Mouse (Mus musculus) G1E (cell line): ENCODE data around the gene Evi2. TPM values are rescaled to one million over a fixed set of nuclear protein-coding genes. Genes with fewer than 3 reads are reported as not detected.

Experiments used
- ATAC-seq: 2 replicates; pipeline ENCODE4 v1.8.0; 2016; ENCODE audit warnings: mild to moderate bottlenecking; ENCODE audit not compliant: insufficient number of reproducible peaks, poor library complexity, low FRiP score, severe bottlenecking; ENCODE audit errors: extremely low read depth
- DNase-seq: peaks from one replicate; pipeline ENCODE4 v3.0.0; 2012; ENCODE audit warnings: low spot score
- H3K27me3 ChIP-seq: 2 replicates; pipeline ENCODE4 v1.6.1; 2012; ENCODE audit warnings: mild to moderate bottlenecking, low read length, inconsistent platforms; ENCODE audit not compliant: insufficient read depth
- H3K36me3 ChIP-seq: replicated peaks from 2 replicates; pipeline ENCODE3; 2012; ENCODE audit warnings: mild to moderate bottlenecking, inconsistent platforms
- H3K4me1 ChIP-seq: 2 replicates; pipeline ENCODE4 v1.6.1; 2012; ENCODE audit warnings: low read depth, low read length, inconsistent platforms, mixed read lengths; ENCODE audit not compliant: insufficient read depth
- H3K4me3 ChIP-seq: 2 replicates; pipeline ENCODE4 v1.5.1; 2012; ENCODE audit warnings: low read depth, mild to moderate bottlenecking, inconsistent platforms, low read length, moderate library complexity, mixed read lengths
- H3K9me3 ChIP-seq: replicated peaks from 2 replicates; pipeline ENCODE4 v1.6.1; 2012; ENCODE audit warnings: inconsistent platforms
- CTCF ChIP-seq: IDR thresholded peaks from 2 replicates; pipeline ENCODE4 v1.5.1; 2012; ENCODE audit warnings: low read depth, low read length, inconsistent platforms, mixed read lengths
- GATA1 ChIP-seq: IDR thresholded peaks from 2 replicates; pipeline ENCODE4 v1.6.1; 2012; ENCODE audit warnings: borderline replicate concordance, low read length, inconsistent platforms, mixed read lengths
- GATA2 ChIP-seq: IDR thresholded peaks from 2 replicates; pipeline ENCODE4 v1.6.1; 2012; ENCODE audit warnings: low read depth, low read length, inconsistent platforms, borderline replicate concordance
- POLR2AphosphoS5 ChIP-seq: IDR thresholded peaks from 2 replicates; pipeline ENCODE4 v1.6.1; 2012; ENCODE audit warnings: low read depth, low read length, inconsistent platforms; ENCODE audit not compliant: insufficient replicate concordance
- TAL1 ChIP-seq: conservative IDR thresholded peaks from 2 replicates; pipeline ENCODE4 v1.6.1; 2012; ENCODE audit warnings: low read depth, low read length, inconsistent platforms, mixed read lengths
- polyA plus RNA-seq: library from polyadenylated mRNA; stranded (reverse); fragments of >175 nt; gene quantifications from 2 replicates; pipeline ENCODE4 v1.2.3, GENCODE M21; 2012
- total RNA-seq, 2 experiments: library from RNA; stranded (forward) in 1 of 2; stranded (reverse) in 1 of 2; fragments of 200-1000 nt in 1 of 2; fragments of >200 nt in 1 of 2; fragmentation: Nextera tagmentation in 1 of 2; gene quantifications; 2 replicates each; pipeline ENCODE4 v1.2.3; 2014 to 2017

The Evi2 gene
- total and polyA plus RNA-seq, 3 experiments, result 0.93 to 1.2 TPM; not detected in 1

DNA sequence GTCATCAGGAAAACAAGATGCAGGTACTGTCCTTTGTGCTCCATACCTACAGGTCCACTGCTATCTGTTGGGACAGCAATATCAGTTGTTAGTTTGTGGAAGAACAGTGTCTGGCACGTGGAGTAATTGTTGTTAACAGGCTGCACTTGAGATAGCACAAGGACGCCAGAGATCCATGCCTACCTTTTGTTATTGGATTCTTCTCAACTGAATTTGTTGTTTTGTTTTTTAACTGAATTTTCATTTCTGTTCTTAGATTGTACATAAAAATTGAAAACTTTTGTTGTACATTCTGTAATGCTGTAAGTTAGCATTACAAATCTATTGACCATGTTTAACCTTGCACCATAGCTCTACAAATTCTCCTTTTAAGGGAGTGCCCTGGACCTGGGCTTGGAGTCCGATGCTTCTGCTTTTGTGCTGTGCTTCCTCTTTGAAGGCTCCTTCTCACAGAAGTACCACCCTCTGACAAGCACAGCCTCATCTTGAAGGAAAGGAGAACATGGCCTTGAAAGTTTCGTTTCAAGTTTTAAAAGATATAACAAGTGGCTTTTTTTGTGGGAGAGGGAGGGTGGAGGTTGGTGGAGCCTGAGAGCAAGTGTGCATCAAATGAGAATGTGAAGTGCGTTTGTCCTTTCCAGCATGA is 2.5 kb downstream of the Evi2 start:
- no peak for TF ChIP-seq POLR2AphosphoS5
- no peak for TF ChIP-seq GATA2
- no peak for TF ChIP-seq CTCF
- no peak for TF ChIP-seq GATA1
- TF ChIP-seq TAL1, result no peak
- no peaks in the 10 kb centered on the region for H3K9me3 ChIP-seq
- H3K4me3 ChIP-seq, result no peak overlapping the region
- H3K27me3 ChIP-seq, result no peaks in the 10 kb centered on the region
- peaks cover 38% of the 10 kb centered on the region for H3K36me3 ChIP-seq
- DNase-seq, result no peak
- ATAC-seq, result no peak
- H3K4me1 ChIP-seq, result 0 out of 2 replicates have a peak, but pooled peaks cover 2% of the 10 kb centered on the region

DNA sequence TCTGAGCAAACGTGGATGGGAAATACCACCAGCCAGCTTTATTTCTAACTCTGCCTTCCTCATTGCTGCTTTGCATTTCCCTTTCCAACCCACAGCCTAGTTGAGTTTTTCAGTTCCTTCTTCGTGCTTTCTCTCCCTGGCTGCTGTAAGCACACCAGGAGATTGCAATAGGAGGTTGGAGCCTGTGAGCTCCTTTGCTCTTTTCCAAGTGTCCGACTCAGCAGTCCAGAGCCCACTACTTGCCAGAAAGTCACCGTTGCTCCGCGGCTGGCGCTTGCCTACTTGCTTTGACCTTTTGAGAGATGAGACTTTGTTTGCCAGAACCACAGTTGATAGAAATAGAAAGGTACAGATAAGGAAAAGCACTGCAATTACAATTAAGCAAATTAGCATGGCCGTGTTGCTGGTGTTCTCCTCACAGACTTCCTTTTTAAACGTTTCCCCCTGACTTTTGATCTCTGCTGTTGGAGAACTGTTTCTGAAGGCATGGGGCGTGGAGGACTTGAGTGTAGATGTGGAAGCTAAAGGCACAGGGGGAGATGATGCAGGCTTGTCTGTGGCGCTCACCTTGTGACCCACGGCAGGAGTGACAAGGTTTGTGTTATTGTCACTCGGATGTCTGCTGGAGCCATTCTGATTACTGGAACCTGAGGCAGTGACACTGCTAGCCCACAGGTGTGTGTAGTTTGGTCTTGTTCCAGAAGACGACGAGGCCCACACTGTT is 3.2 kb downstream of the Evi2 start:
- no peak overlapping the region for H3K4me3 ChIP-seq
- ATAC-seq (no peak), DNase-seq (no peak)
- TF ChIP-seq POLR2AphosphoS5, result no peak
- no peak for TF ChIP-seq GATA1
- H3K27me3 ChIP-seq, result no peaks in the 10 kb centered on the region
- H3K36me3 ChIP-seq, result peaks cover 38% of the 10 kb centered on the region
- H3K9me3 ChIP-seq, result no peaks in the 10 kb centered on the region
- H3K4me1 ChIP-seq, result 0 out of 2 replicates have a peak, but pooled peaks cover 2% of the 10 kb centered on the region

DNA sequence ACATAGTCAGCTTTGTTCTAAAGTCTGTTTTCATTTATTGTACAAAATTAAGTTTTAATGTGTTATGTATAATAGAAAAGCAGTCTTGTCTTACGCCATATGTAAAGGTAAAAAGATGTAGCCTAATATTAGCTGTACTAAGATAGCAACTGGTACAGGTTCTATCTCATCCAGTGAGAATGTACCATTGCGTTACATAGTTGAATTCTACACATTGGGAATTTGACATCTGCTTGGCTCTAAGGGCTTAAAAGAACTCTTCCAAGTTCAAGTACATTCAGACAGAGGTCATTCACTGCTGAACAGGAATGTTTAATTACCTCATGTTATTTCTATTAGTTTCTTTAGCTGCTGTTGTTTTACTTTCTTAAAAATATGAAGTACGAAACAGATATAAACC is 3.8 kb downstream of the Evi2 start:
- no peak for TF ChIP-seq CTCF
- TF ChIP-seq GATA2, result no peak
- no peak for TF ChIP-seq GATA1
- no peak for TF ChIP-seq POLR2AphosphoS5
- no peak for TF ChIP-seq TAL1
- Histone ChIP-seq H3K4me1 (0 out of 2 replicates have a peak, but pooled peaks cover 2% of the 10 kb centered on the region), H3K27me3 (no peaks in the 10 kb centered on the region), H3K36me3 (peaks cover 34% of the 10 kb centered on the region), H3K4me3 (no peak overlapping the region), H3K9me3 (no peaks in the 10 kb centered on the region)
- no peak for DNase-seq
- ATAC-seq, result no peak

DNA sequence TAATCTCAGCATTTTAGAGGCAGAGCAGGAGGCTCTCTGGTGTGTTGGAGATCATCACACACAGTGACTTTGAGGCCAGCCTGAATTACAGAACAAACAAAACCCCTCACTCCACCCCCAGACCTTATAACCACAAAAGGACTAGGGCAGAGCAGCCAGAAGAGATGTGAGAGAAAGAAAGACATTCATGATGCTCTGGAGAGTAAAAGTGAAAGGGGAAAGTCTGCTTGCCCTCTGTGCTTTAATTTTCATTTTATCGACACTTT is 6.1 kb downstream of the Evi2 start:
- Histone ChIP-seq H3K4me3 (no peak overlapping the region), H3K27me3 (no peaks in the 10 kb centered on the region), H3K9me3 (no peaks in the 10 kb centered on the region), H3K36me3 (peaks cover 25% of the 10 kb centered on the region), H3K4me1 (0 out of 2 replicates have a peak, but pooled peaks cover 5% of the 10 kb centered on the region)
- no peak for DNase-seq
- TF ChIP-seq CTCF (no peak), POLR2AphosphoS5 (no peak), GATA2 (no peak), TAL1 (no peak), GATA1 (no peak)
- no peak for ATAC-seq

DNA sequence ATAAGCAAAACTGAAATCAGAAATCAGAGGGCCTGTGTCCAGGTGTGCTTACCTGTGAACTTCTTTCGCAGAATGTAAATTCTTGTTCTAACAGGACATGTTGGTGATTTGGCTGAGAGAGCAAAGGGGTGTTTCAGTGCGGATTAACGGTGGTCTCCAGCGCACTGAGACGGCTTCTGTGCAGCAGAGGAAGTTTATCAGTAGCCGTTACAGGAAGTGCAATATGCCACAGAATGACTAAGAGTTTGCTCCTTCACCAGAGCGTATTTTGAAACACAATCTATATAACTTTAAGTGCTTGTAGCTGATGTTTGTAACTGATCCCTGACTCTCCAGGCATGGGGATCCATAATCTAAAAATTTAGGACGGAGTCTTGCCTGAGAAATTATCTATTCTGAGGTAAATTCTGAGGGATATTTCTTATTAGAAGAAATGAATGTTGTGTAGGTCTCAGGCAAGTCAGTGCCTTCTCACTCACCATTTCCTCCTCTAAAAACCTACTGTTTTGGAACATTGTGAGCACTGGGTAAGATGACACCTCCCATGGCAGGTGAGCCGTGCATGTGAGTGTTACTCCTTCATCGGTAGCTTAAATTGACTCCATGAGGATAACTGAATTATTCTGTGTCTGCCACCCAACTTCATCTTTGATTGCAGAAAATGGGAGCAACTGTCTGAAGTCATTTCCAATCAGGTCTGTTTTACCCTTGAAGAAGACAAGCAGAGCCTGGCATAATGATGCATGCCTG is 6.7 kb downstream of the Evi2 start, which contains the start of gene Evi2b:
Gene Evi2b, minus strand, starts transcription at position 203 of the 750 bp plus-strand sequence.
- 0 out of 2 replicates have a peak, but pooled peaks cover 5% of the 10 kb centered on the region for H3K4me1 ChIP-seq
- TF ChIP-seq POLR2AphosphoS5 (no peak), TAL1 (no peak), GATA1 (no peak), CTCF (no peak), GATA2 (no peak)
- H3K27me3 ChIP-seq, result no peaks in the 10 kb centered on the region
- ATAC-seq, result no peak
- no peak within 1 kb of the TSS for H3K4me3 ChIP-seq
- H3K36me3 ChIP-seq, result peaks cover 24% of the 10 kb centered on the region
- no peak for DNase-seq
- H3K9me3 ChIP-seq, result no peaks in the 10 kb centered on the region

DNA sequence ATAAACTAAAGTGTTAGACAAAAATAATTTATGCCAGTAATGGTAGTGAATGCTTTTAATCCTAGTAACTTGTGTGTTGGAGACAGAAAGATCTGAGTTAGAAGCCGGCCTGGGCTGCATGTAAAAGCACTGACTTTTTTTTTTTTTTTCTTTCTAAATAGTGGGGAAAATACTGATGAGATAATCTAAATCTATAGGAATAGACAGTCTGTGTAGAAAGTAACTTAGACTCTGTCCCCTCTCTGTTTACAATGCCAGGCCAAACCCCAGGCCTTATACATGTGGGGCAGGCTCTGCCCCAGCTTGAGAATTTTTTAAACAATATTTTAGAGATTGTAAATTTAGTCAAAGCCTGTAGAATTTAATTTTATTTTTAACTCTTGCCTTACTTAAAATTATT is 7.4 kb downstream of the Evi2 start:
- DNase-seq (no peak), ATAC-seq (no peak)
- TF ChIP-seq GATA2, result no peak
- TF ChIP-seq GATA1, result no peak
- TF ChIP-seq CTCF, result no peak
- TF ChIP-seq POLR2AphosphoS5, result no peak
- no peak for TF ChIP-seq TAL1
- Histone ChIP-seq H3K4me3 (no peak overlapping the region), H3K36me3 (peaks cover 17% of the 10 kb centered on the region), H3K9me3 (no peaks in the 10 kb centered on the region), H3K4me1 (0 out of 2 replicates have a peak, but pooled peaks cover 5% of the 10 kb centered on the region), H3K27me3 (no peaks in the 10 kb centered on the region)
